Mouse (Mus musculus) frontal cortex, postnatal 25 days (tissue): ENCODE results near the gene Natd1.
A peak's percentile ranks its signal among the peaks of the same experiment; 100 is the strongest.

Experiments
- DNase-seq, 2 experiments: peaks; one replicate each; pipeline ENCODE4 v3.0.0; 2022; ENCODE audit warnings: low spot score in 2 of 2

Gene Natd1

GRCm38 (mm10) chr11:60914491-60914890 lies at the start of gene Natd1:
TSS of gene Natd1 (minus strand) at chr11:60914750.
- no peak for DNase-seq

- no peak for DNase-seq
These were observed 48.2 kb upstream of the Natd1 start for GRCm38 (mm10) chr11:60962709-60963108.

GRCm38 (mm10) chr11:60961176-60961575 lies 46.6 kb upstream of the Natd1 start:
- no peak for DNase-seq

- DNase-seq = no peak
These were observed 44.4 kb upstream of the Natd1 start for GRCm38 (mm10) chr11:60958948-60959347.

GRCm38 (mm10) chr11:60955621-60956383 lies 41.3 kb upstream of the Natd1 start:
- DNase-seq = no peak

GRCm38 (mm10) chr11:60954255-60955104 lies 39.9 kb upstream of the Natd1 start:
- no peak for DNase-seq

GRCm38 (mm10) chr11:60953803-60954202 lies 39.3 kb upstream of the Natd1 start:
- peak; percentile 74 to 75 for DNase-seq

GRCm38 (mm10) chr11:60952986-60953385 lies 38.4 kb upstream of the Natd1 start:
- DNase-seq = no peak

GRCm38 (mm10) chr11:60952362-60952761 lies 37.8 kb upstream of the Natd1 start:
- no peak for DNase-seq

- DNase-seq = no peak
These were observed 37.3 kb upstream of the Natd1 start for GRCm38 (mm10) chr11:60951896-60952295.

GRCm38 (mm10) chr11:60945003-60945402 lies 30.5 kb upstream of the Natd1 start:
- no peak for DNase-seq

- DNase-seq = no peak
These were observed 27.9 kb upstream of the Natd1 start for GRCm38 (mm10) chr11:60942263-60943015.

- no peak for DNase-seq
These were observed 26.8 kb upstream of the Natd1 start for GRCm38 (mm10) chr11:60941370-60941769.

- DNase-seq = no peak
These were observed 26.0 kb upstream of the Natd1 start for GRCm38 (mm10) chr11:60940501-60940900.

- no peak for DNase-seq
These were observed 24.9 kb upstream of the Natd1 start for GRCm38 (mm10) chr11:60939487-60939886.

- no peak for DNase-seq
These were observed 23.1 kb upstream of the Natd1 start for GRCm38 (mm10) chr11:60937611-60938010.

GRCm38 (mm10) chr11:60935975-60936373 lies 21.4 kb upstream of the Natd1 start:
- DNase-seq = no peak

- DNase-seq = peak in 1 of 2 experiments; percentile 10
These were observed 20.9 kb upstream of the Natd1 start for GRCm38 (mm10) chr11:60935326-60935974.

- no peak for DNase-seq
These were observed 20.2 kb upstream of the Natd1 start for GRCm38 (mm10) chr11:60934795-60935194.

- no peak for DNase-seq
These were observed 18.8 kb upstream of the Natd1 start for GRCm38 (mm10) chr11:60933178-60933930.

GRCm38 (mm10) chr11:60932503-60933020 lies 18.0 kb upstream of the Natd1 start:
- no peak for DNase-seq
